Mouse (Mus musculus) midbrain, embryonic 10.5 days (tissue): ENCODE results near the gene Mcoln2. TPM values are rescaled to one million over a fixed set of nuclear protein-coding genes. Genes with fewer than 3 reads are reported as not detected.

Experiments
- DNase-seq: peaks from one replicate; pipeline ENCODE4 v3.0.0-alpha.2; 2017; ENCODE audit warnings: low spot score
- H3K27ac ChIP-seq: fragments of 300-500 bp; sonication (generic); replicated peaks from 2 replicates; pipeline ENCODE4 v1.5.1; 2016; ENCODE audit warnings: mild to moderate bottlenecking
- H3K27me3 ChIP-seq: fragments of 300-500 bp; sonication (generic); 2 replicates; pipeline ENCODE4 v1.6.1; 2016; ENCODE audit warnings: low read depth, mild to moderate bottlenecking; ENCODE audit not compliant: poor library complexity, severe bottlenecking
- H3K36me3 ChIP-seq: fragments of 300-500 bp; sonication (generic); 2 replicates; pipeline ENCODE4 v1.6.1; 2016; ENCODE audit warnings: mild to moderate bottlenecking, moderate library complexity
- H3K4me1 ChIP-seq: fragments of 300-500 bp; sonication (generic); 2 replicates; pipeline ENCODE4 v1.6.1; 2016
- H3K4me3 ChIP-seq: fragments of 300-500 bp; sonication (generic); 2 replicates; pipeline ENCODE4 v1.5.1; 2016; ENCODE audit warnings: mild to moderate bottlenecking, moderate library complexity
- H3K9me3 ChIP-seq: fragments of 300-500 bp; sonication (generic); replicated peaks from 2 replicates; pipeline ENCODE4 v1.6.1; 2016; ENCODE audit warnings: mild to moderate bottlenecking
- WGBS: fragments of 180-500 bp; shearing (Covaris S2); methylation state at CpG from one replicate; pipeline ENCODE4 v1.1.7; 2016; 5-methylcytosine and 5-hydroxymethylcytosine counted together
- polyA plus RNA-seq: library from polyadenylated mRNA; unstranded; fragments of >200 nt; fragmentation: Nextera tagmentation; extraction: Ambion mirVana; gene quantifications from 2 replicates; pipeline ENCODE4 v1.2.1, GENCODE M21; 2016

The Mcoln2 gene
- polyA plus RNA-seq, 1 experiment from 2014 or later = 0.20 TPM

- WGBS = 95% methylated on average over 8 of the region's 8 CpGs
- Histone ChIP-seq H3K4me1 (peaks cover 27% of the 10 kb centered on the region), H3K27ac (no peak overlapping the region), H3K36me3 (no peaks in the 10 kb centered on the region), H3K27me3 (peaks cover 49% of the 10 kb centered on the region), H3K4me3 (no peak overlapping the region), H3K9me3 (no peaks in the 10 kb centered on the region)
- DNase-seq = no peak
Measured at GRCm38 (mm10) chr3:146151755-146152154, 2.1 kb downstream of the Mcoln2 start.

DNA sequence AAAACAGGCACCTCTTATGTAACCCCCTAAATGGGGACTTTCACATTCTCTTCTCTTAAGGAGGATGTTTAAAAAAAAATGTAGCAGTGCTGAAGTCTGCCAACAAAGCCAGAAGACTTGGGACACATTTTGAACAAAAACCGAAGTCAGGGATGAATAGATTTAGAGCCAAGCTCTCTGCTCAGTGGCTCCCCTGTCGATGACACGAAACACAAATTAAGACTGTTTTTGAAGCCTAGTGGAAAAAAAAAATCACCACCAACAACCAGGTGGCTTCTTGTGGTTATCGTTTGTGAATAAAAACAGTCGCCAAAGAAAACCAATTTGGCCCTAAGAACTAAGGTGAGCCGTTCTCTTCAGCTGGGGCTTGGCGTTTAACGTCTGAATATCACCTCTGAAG lies 2.7 kb downstream of the Mcoln2 start:
- H3K4me3 ChIP-seq = no peak overlapping the region
- WGBS = 92% methylated on average over 8 of the region's 8 CpGs
- peaks cover 49% of the 10 kb centered on the region for H3K27me3 ChIP-seq
- DNase-seq = no peak
- H3K27ac ChIP-seq = no peak overlapping the region
- H3K9me3 ChIP-seq = no peaks in the 10 kb centered on the region
- peaks cover 27% of the 10 kb centered on the region for H3K4me1 ChIP-seq
- no peaks in the 10 kb centered on the region for H3K36me3 ChIP-seq

- H3K4me3 ChIP-seq = no peak overlapping the region
- 77% methylated on average over 2 of the region's 2 CpGs for WGBS
- H3K4me1 ChIP-seq = peaks cover 27% of the 10 kb centered on the region
- H3K27ac ChIP-seq = no peak overlapping the region
- H3K9me3 ChIP-seq = no peaks in the 10 kb centered on the region
- DNase-seq = no peak
- H3K36me3 ChIP-seq = no peaks in the 10 kb centered on the region
- peaks cover 49% of the 10 kb centered on the region for H3K27me3 ChIP-seq
Measured at GRCm38 (mm10) chr3:146152913-146153312, 3.3 kb downstream of the Mcoln2 start.

GRCm38 (mm10) chr3:146153862-146154611 lies 4.4 kb downstream of the Mcoln2 start:
- peaks cover 27% of the 10 kb centered on the region for H3K4me1 ChIP-seq
- no peak overlapping the region for H3K27ac ChIP-seq
- no peak overlapping the region for H3K4me3 ChIP-seq
- DNase-seq = peak; percentile 25
- WGBS = 38% methylated on average over 12 of the region's 12 CpGs
- H3K27me3 ChIP-seq = peaks cover 41% of the 10 kb centered on the region
- no peaks in the 10 kb centered on the region for H3K9me3 ChIP-seq
- H3K36me3 ChIP-seq = no peaks in the 10 kb centered on the region

- Histone ChIP-seq H3K4me3 (no peak overlapping the region), H3K9me3 (no peaks in the 10 kb centered on the region), H3K4me1 (peaks cover 9% of the 10 kb centered on the region), H3K27ac (no peak overlapping the region), H3K36me3 (no peaks in the 10 kb centered on the region), H3K27me3 (peaks cover 23% of the 10 kb centered on the region)
- 84% methylated on average over 13 of the region's 13 CpGs for WGBS
- DNase-seq = no peak
Measured at GRCm38 (mm10) chr3:146155628-146156576, 6.3 kb downstream of the Mcoln2 start.

GRCm38 (mm10) chr3:146156811-146157210 lies 7.2 kb downstream of the Mcoln2 start:
- Histone ChIP-seq H3K4me1 (peaks cover 9% of the 10 kb centered on the region), H3K36me3 (no peaks in the 10 kb centered on the region), H3K27me3 (peaks cover 14% of the 10 kb centered on the region), H3K9me3 (no peaks in the 10 kb centered on the region), H3K4me3 (no peak overlapping the region), H3K27ac (no peak overlapping the region)
- DNase-seq = no peak
- WGBS = 81% methylated on average over 2 of the region's 2 CpGs

DNA sequence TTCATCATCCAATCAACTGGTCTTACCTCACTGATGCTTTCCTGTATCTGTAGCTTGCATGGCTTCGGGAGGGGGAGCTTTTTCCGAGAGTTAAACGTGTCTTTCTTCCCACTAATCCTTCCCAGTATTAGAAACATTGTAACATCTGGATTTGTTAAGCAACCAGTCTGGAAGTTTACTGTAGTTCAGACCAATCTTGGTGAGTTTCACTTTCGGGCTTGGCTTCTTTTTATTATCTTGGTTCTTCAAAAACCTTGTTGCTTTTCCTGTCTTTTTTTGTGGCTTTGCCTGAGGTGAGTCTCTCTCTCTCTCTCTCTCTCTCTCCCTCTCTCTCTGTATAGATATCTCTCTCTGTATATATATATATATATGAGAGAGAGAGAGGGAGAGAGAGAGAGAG lies 8.4 kb downstream of the Mcoln2 start:
- Histone ChIP-seq H3K9me3 (no peaks in the 10 kb centered on the region), H3K27ac (no peak overlapping the region), H3K4me1 (peaks cover 9% of the 10 kb centered on the region), H3K4me3 (no peak overlapping the region), H3K27me3 (0 out of 2 replicates have a peak, but pooled peaks cover 1% of the 10 kb centered on the region), H3K36me3 (no peaks in the 10 kb centered on the region)
- DNase-seq = no peak
- WGBS = 79% methylated on average over 4 of the region's 4 CpGs

- H3K4me3 ChIP-seq = no peak overlapping the region
- WGBS = 90% methylated on average over 2 of the region's 2 CpGs
Measured at GRCm38 (mm10) chr3:146159360-146159759, 9.7 kb downstream of the Mcoln2 start.

GRCm38 (mm10) chr3:146162197-146162596 lies 12.6 kb downstream of the Mcoln2 start:
- WGBS = 79% methylated on average over 4 of the region's 4 CpGs
- no peaks in the 10 kb centered on the region for H3K9me3 ChIP-seq

More at GRCm38 (mm10) chr3:146159360-146159759, 9.7 kb downstream of the Mcoln2 start:
- no peaks in the 10 kb centered on the region for H3K27me3 ChIP-seq
- no peaks in the 10 kb centered on the region for H3K4me1 ChIP-seq
- no peaks in the 10 kb centered on the region for H3K36me3 ChIP-seq
- no peak overlapping the region for H3K27ac ChIP-seq
- DNase-seq = no peak
- H3K9me3 ChIP-seq = no peaks in the 10 kb centered on the region

DNA sequence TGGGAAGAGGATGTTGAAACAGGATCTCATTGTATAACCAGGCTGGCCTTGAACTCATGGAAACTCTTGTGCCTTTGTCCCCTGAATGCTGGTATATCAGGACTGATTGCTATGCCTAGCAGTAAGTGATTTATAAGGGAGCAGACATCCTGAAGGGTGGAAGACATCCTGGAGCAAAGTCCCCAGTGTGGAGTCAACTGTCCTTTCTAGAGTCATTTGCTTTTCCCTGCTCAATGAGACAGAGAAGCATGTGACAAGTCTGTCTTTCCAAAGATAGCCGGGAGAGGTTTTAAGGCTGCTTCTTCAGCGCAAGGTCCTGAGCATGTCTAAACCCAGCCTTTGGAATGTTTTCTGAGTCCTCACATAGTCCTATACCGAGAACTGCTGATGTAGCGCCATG lies 19.7 kb downstream of the Mcoln2 start:
- Histone ChIP-seq H3K36me3 (no peaks in the 10 kb centered on the region), H3K27me3 (no peaks in the 10 kb centered on the region), H3K4me1 (no peaks in the 10 kb centered on the region), H3K4me3 (no peak overlapping the region), H3K9me3 (no peaks in the 10 kb centered on the region), H3K27ac (no peak overlapping the region)
- 94% methylated on average over 4 of the region's 4 CpGs for WGBS
- no peak for DNase-seq

More at GRCm38 (mm10) chr3:146162197-146162596, 12.6 kb downstream of the Mcoln2 start:
- no peak overlapping the region for H3K27ac ChIP-seq
- H3K27me3 ChIP-seq = no peaks in the 10 kb centered on the region
- H3K4me3 ChIP-seq = no peak overlapping the region
- DNase-seq = no peak
- no peaks in the 10 kb centered on the region for H3K36me3 ChIP-seq
- no peaks in the 10 kb centered on the region for H3K4me1 ChIP-seq

- H3K9me3 ChIP-seq = no peaks in the 10 kb centered on the region
Measured at GRCm38 (mm10) chr3:146173030-146173429, 23.4 kb downstream of the Mcoln2 start.

GRCm38 (mm10) chr3:146174215-146174614 lies 24.6 kb downstream of the Mcoln2 start:
- Histone ChIP-seq H3K36me3 (no peaks in the 10 kb centered on the region), H3K9me3 (no peaks in the 10 kb centered on the region), H3K4me1 (peaks cover 3% of the 10 kb centered on the region; the same call in 1 of the 2 replicates), H3K27me3 (no peaks in the 10 kb centered on the region), H3K4me3 (no peak overlapping the region), H3K27ac (no peak overlapping the region)
- 93% methylated on average over 9 of the region's 9 CpGs for WGBS
- no peak for DNase-seq

More at GRCm38 (mm10) chr3:146173030-146173429, 23.4 kb downstream of the Mcoln2 start:
- DNase-seq = no peak
- H3K27me3 ChIP-seq = no peaks in the 10 kb centered on the region
- H3K4me1 ChIP-seq = peaks cover under 1% of the 10 kb centered on the region; the same call in 1 of the 2 replicates
- H3K36me3 ChIP-seq = no peaks in the 10 kb centered on the region
- WGBS = 75% methylated on average over 5 of the region's 5 CpGs
- no peak overlapping the region for H3K27ac ChIP-seq
- H3K4me3 ChIP-seq = no peak overlapping the region
